Mouse (Mus musculus) T-cell, adult 2 months (primary cell): ENCODE data around the gene Gm8267.
"Not testable (repeated sequence)": the region's sequence is repeated elsewhere in the genome, so short reads cannot be mapped to it uniquely, and the experiment has no call there.

Source experiments
- DNase-seq: peaks from one replicate; pipeline ENCODE4 v3.0.0; 2022; ENCODE audit warnings: low spot score

Gene Gm8267

DNA sequence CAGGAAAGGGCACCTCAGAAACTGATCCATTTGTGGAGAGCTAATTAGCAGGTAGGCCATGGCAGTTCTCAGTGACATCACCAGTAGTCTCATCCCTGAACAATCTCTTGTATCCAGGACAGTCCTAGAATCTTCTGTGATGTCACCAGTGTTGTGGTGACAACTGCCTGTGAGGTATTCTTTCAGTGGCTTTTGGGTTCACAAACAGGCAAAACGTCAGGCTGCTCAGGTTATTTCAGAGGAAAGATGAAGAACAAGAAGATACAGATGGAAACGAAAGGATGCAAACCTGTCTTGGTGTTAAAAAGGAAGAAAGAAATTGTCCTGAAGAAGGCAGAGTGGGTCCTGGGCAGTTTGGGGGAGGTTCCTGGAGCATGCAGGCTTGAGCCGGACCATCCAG lies at the start of gene Gm8267:
Gm8267 (minus strand) TSS at position 101 of the 400 bp plus-strand sequence.
- DNase-seq, result no peak

GRCm38 (mm10) chr14:44789537-44790382 lies 39.6 kb upstream of the Gm8267 start:
- not testable (repeated sequence) for DNase-seq

DNA sequence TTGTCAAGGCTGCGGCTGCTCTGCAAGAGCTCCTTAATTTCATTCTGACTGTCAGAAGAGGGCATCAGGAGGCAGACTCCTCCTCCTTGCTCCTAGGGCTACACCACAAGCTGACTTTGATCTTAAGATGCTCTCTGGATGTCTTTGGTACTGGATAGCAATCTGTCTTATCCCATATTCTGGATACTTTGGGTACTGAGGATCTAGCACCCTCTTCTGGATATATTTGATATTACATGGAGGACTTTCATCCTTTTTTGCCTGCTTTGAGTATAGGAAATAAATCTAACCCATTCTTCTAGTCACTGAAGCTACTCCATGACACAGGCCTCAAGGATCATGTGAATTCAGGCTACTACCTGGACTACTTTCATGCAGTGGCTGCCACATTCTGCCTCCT lies 7.4 kb downstream of the Gm8267 start:
- DNase-seq, result not testable (repeated sequence)

GRCm38 (mm10) chr14:44730711-44731110 lies 19.4 kb downstream of the Gm8267 start:
- not testable (repeated sequence) for DNase-seq

DNA sequence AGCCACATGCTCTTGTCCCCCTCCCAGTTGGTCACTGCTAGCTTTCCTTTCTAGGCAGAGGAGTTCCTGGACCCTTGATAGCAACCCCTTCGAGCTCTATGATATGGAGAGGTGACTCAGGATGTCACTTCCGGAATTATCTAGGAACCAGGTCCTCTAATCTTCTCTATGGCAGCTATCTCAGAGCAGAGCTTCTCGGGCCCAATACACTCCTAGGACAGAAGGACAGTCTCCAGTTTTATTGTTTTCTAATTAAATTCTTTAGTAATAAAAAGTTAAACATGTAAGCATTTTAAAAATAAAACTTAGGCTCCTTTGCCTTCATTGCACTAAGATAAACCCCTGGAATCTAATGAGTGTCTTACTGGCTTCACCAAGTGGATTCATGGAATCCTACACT lies 43.8 kb downstream of the Gm8267 start, which contains the start of gene Gm8257:
Gm8257 (minus strand) TSS at position 101 of the 400 bp plus-strand sequence.
- not testable (repeated sequence) for DNase-seq
